ENCODE assay signal across 19 mouse cellular contexts in the genomic region with DNA sequence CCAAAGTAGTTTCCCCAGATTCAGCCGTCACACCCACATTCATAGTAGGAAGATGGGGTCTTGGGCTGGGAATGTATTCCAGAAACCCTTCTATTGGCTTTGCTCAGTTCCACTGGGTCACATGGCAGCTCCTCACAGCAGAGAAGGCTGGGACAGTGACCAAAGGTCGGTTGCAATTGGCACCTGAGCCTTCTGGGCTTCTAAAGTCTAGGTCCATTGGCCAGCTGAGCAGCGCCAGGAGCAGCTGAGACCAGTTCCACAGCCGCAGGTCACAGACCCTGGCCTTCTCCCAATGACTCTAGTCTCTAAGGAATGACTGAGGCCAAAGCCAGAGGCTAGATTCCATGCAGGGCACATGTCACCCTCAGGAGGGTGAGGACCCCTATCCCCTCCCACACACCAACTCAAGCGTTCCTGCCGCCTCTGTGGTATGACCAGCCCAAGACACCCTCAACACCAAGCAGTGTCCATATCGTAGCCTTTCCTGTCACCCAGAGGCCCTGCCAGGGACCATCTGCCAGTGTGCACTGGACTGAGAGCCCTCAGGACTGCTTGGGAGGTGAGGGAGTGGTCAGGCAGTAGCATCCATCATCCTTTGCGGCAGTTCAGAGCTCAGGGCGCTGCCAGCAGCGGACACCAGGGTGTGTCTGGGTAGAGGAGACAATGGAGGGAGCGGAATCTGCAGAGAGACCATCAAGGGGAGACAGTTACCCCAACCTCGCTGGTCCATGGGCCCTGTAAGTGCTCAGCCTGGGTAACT. TPM values are rescaled to one million over a fixed set of nuclear protein-coding genes. Genes with fewer than 3 reads are reported as not detected.
DNase-seq lines count a peak whose midpoint lies in the region; ATAC-seq and TF ChIP-seq lines count a peak whose summit lies in the region.
"Had no signal": no experiment of that assay in that cellular context is flagged by ENCODE, and none has a peak within 500 bp of the region (broad histone marks: within the 10 kb centered on the region; RNA-seq: fewer than 3 reads in every experiment).

No protein-coding gene starts in this region.

- DNase-seq in forebrain, embryonic 10.5 days (ENCODE audit: extremely low spot score, low spot score): no peak
- DNase-seq in forebrain, embryonic 14.5 days (ENCODE audit: low spot score): no peak
- peak; percentile 89 for DNase-seq in kidney, adult 11 months
- DNase-seq in kidney, postnatal 10 days: peak; percentile 44
- no peak for DNase-seq in lung, adult 18-20 months
- no peak for DNase-seq in urinary bladder, postnatal 14 days (ENCODE audit: low spot score)
- DNase-seq: adrenal gland, adult 8-10 months; cerebellum, adult 18-20 months; heart, postnatal 14 days; layer of hippocampus, adult 9-11 months; lung, postnatal 14 days; right cerebral cortex, postnatal 14 days had no signal

- no peak overlapping the region for H3K4me2 ChIP-seq in forebrain, embryonic 14.5 days (ENCODE audit: low read length)
- no peak overlapping the region for H3K4me2 ChIP-seq in kidney, embryonic 14.5 days (replicated peaks; ENCODE audit: low read depth, low read length)
- H3K4me2 ChIP-seq: embryonic facial prominence, embryonic 12.5 days; heart, embryonic 11.5 days; limb, embryonic 13.5 days had no signal

- TF ChIP-seq CTCF in E14TG2a.4 (conservative IDR thresholded peaks at IDR 0.05; ENCODE audit: low read length): no peak

- H3K9me3 ChIP-seq in forebrain, embryonic 10.5 days: no peaks in the 10 kb centered on the region
- H3K9me3 ChIP-seq in forebrain, embryonic 14.5 days (replicated peaks; ENCODE audit: control insufficient read depth, low read length): no peaks in the 10 kb centered on the region
- no peaks in the 10 kb centered on the region for H3K9me3 ChIP-seq in kidney, embryonic 14.5 days (ENCODE audit: control insufficient read depth, low read length)
- H3K9me3 ChIP-seq in E14TG2a.4 (ENCODE audit: low read length): peaks cover 3% of the 10 kb centered on the region
- H3K9me3 ChIP-seq: embryonic facial prominence, embryonic 12.5 days; limb, embryonic 13.5 days; megakaryocyte, embryonic 14.5 days had no signal

- H3K27ac ChIP-seq in forebrain, embryonic 10.5 days: 0 out of 2 replicates have a peak overlapping the region, but pooled peaks have one; percentile 11
- no peak overlapping the region for H3K27ac ChIP-seq in forebrain, embryonic 14.5 days (ENCODE audit: low read depth, low read length)
- H3K27ac ChIP-seq in kidney, embryonic 14.5 days (ENCODE audit: low read depth, low read length): no peak overlapping the region
- H3K27ac ChIP-seq: embryonic facial prominence, embryonic 12.5 days; limb, embryonic 13.5 days had no signal

- no peaks in the 10 kb centered on the region for H3K27me3 ChIP-seq in forebrain, embryonic 10.5 days (ENCODE audit: poor library complexity, severe bottlenecking)
- no peaks in the 10 kb centered on the region for H3K27me3 ChIP-seq in forebrain, embryonic 14.5 days (replicated peaks; ENCODE audit: control insufficient read depth, insufficient read depth, low read length)
- H3K27me3 ChIP-seq in kidney, embryonic 14.5 days (ENCODE audit: control insufficient read depth, insufficient read depth, low read length): no peaks in the 10 kb centered on the region
- H3K27me3 ChIP-seq in E14TG2a.4 (ENCODE audit: insufficient read depth, low read length): peaks cover 3% of the 10 kb centered on the region; the same call in 1 of the 2 replicates
- H3K27me3 ChIP-seq: embryonic facial prominence, embryonic 12.5 days had no signal

- ATAC-seq in forebrain, embryonic 14.5 days: no peak
- ATAC-seq in kidney, embryonic 14.5 days (ENCODE audit: low FRiP score, low TSS enrichment): no peak

- peaks cover 31% of the 10 kb centered on the region for H3K4me1 ChIP-seq in forebrain, embryonic 10.5 days
- peaks cover 2% of the 10 kb centered on the region; the same call in 1 of the 2 replicates for H3K4me1 ChIP-seq in forebrain, embryonic 14.5 days (ENCODE audit: control insufficient read depth, insufficient read depth, low read length)
- H3K4me1 ChIP-seq in kidney, embryonic 14.5 days (ENCODE audit: control insufficient read depth, insufficient read depth, low read length): no peaks in the 10 kb centered on the region
- peaks cover 17% of the 10 kb centered on the region for H3K4me1 ChIP-seq in E14TG2a.4 (replicated peaks; ENCODE audit: low read depth, low read length)
- H3K4me1 ChIP-seq: embryonic facial prominence, embryonic 12.5 days; limb, embryonic 13.5 days had no signal

- peaks cover 61% of the 10 kb centered on the region for H3K36me3 ChIP-seq in forebrain, embryonic 10.5 days (replicated peaks)
- peaks cover 47% of the 10 kb centered on the region for H3K36me3 ChIP-seq in forebrain, embryonic 14.5 days (ENCODE audit: control insufficient read depth, insufficient read depth, low read length)
- H3K36me3 ChIP-seq in kidney, embryonic 14.5 days (ENCODE audit: control insufficient read depth, insufficient read depth, low read length): no peaks in the 10 kb centered on the region
- peaks cover 9% of the 10 kb centered on the region; the same call in 1 of the 2 replicates for H3K36me3 ChIP-seq in E14TG2a.4 (ENCODE audit: insufficient read depth, low read length)
- H3K36me3 ChIP-seq: embryonic facial prominence, embryonic 12.5 days; limb, embryonic 13.5 days had no signal

- WGBS in forebrain, embryonic 10.5 days: 89% methylated on average over 12 of the region's 12 CpGs
- 86% methylated on average over 12 of the region's 12 CpGs for WGBS in forebrain, embryonic 14.5 days
- WGBS in kidney, embryonic 14.5 days: 67% methylated on average over 12 of the region's 12 CpGs

- H3K4me3 ChIP-seq in forebrain, embryonic 10.5 days: no peak overlapping the region
- no peak overlapping the region for H3K4me3 ChIP-seq in forebrain, embryonic 14.5 days (ENCODE audit: low read depth, low read length)
- H3K4me3 ChIP-seq in kidney, embryonic 14.5 days (ENCODE audit: low read length): no peak overlapping the region
- peak overlapping the region; percentile 41; the same call in 1 of the 2 replicates for H3K4me3 ChIP-seq in E14TG2a.4 (replicated peaks; ENCODE audit: low read length)
- H3K4me3 ChIP-seq: embryonic facial prominence, embryonic 12.5 days; limb, embryonic 13.5 days; megakaryocyte, embryonic 14.5 days had no signal

- no peak overlapping the region for H3K9ac ChIP-seq in forebrain, embryonic 14.5 days (ENCODE audit: low read length)
- no peak overlapping the region for H3K9ac ChIP-seq in kidney, embryonic 14.5 days (ENCODE audit: low read depth, low read length)
- H3K9ac ChIP-seq: embryonic facial prominence, embryonic 12.5 days; limb, embryonic 13.5 days had no signal

RNA-seq across cellular contexts. Expression of a gene that starts 17.1 kb away (rescaled TPM):
- 71.1 and 83.6 TPM in 2 replicates for polyA plus RNA-seq in forebrain, embryonic 10.5 days (2016; fragmentation: Nextera tagmentation; extraction: Ambion mirVana)
- 48.2 and 51.5 TPM in 2 replicates for polyA plus RNA-seq in forebrain, embryonic 14.5 days (2014; fragmentation: Nextera tagmentation; extraction: Ambion mirVana)
- 12.4 and 15.4 TPM in 2 replicates for polyA plus RNA-seq in kidney, embryonic 14.5 days (2014; fragmentation: Nextera tagmentation; extraction: Ambion mirVana)

RNA-seq across cellular contexts. Expression of a gene that starts 37.6 kb away (rescaled TPM):
- polyA plus RNA-seq in forebrain, embryonic 10.5 days (2016; fragmentation: Nextera tagmentation; extraction: Ambion mirVana): 0.05 and 0.15 TPM in 2 replicates
- polyA plus RNA-seq in forebrain, embryonic 14.5 days (2014; fragmentation: Nextera tagmentation; extraction: Ambion mirVana): 3.7 and 5.3 TPM in 2 replicates
- polyA plus RNA-seq in kidney, embryonic 14.5 days (2014; fragmentation: Nextera tagmentation; extraction: Ambion mirVana): 0.03 TPM in 2 replicates
- polyA plus RNA-seq: heart, embryonic 11.5 days; liver, embryonic 16.5 days had no signal

RNA-seq across cellular contexts. Expression of a gene that starts 46.7 kb away (rescaled TPM):
- polyA plus RNA-seq in forebrain, embryonic 10.5 days (2016; fragmentation: Nextera tagmentation; extraction: Ambion mirVana): 2.4 and 2.6 TPM in 2 replicates
- 1.1 and 1.4 TPM in 2 replicates for polyA plus RNA-seq in forebrain, embryonic 14.5 days (2014; fragmentation: Nextera tagmentation; extraction: Ambion mirVana)
- polyA plus RNA-seq in kidney, embryonic 14.5 days (2014; fragmentation: Nextera tagmentation; extraction: Ambion mirVana): 6.1 and 10.2 TPM in 2 replicates

Comparison
In these comparisons a context has a peak if more than half of its experiments do, and no peak if none do; other contexts are left out.
1. DNase-seq: peak in kidney, adult 11 months (single experiment) and kidney, postnatal 10 days (single experiment); none in forebrain, embryonic 10.5 days (single experiment), forebrain, embryonic 14.5 days (single experiment), lung, adult 18-20 months (0 of 2) and urinary bladder, postnatal 14 days (single experiment).